Mouse (Mus musculus) megakaryocyte, embryonic 14.5 days (primary cell): ENCODE measurements around the gene Fam229a.

Source experiments
- FLI1 ChIP-seq: IDR thresholded peaks from 2 replicates; pipeline ENCODE4 v1.6.1; 2012; ENCODE audit warnings: low read length, inconsistent platforms, mixed read lengths
- GATA1 ChIP-seq: IDR thresholded peaks from 3 replicates; pipeline ENCODE4 v1.6.1; 2012; ENCODE audit warnings: mixed read lengths, low read length, inconsistent platforms, borderline replicate concordance

- TF ChIP-seq GATA1 (no peak), FLI1 (no peak)
Measured at GRCm38 (mm10) chr4:129462118-129462517, 28.9 kb upstream of the Fam229a start.
